Mouse (Mus musculus) telencephalon, adult 2 months (tissue): ENCODE results near the gene Mbl1.

ENCODE experiments used
- DNase-seq: peaks from one replicate; pipeline ENCODE4 v3.0.0-alpha.2; 2011; ENCODE audit warnings: low read depth, low spot score

The Mbl1 gene

GRCm38 (mm10) chr14:41151220-41151898 lies at the start of gene Mbl1:
Gene Mbl1, plus strand, starts transcription at chr14:41151458.
- DNase-seq = no peak

GRCm38 (mm10) chr14:41102269-41102668 lies 49.0 kb upstream of the Mbl1 start:
- no peak for DNase-seq

- no peak for DNase-seq
Measured at GRCm38 (mm10) chr14:41104853-41105444, 46.3 kb upstream of the Mbl1 start, which contains the start of gene Mat1a. Gene Mat1a, plus strand, starts transcription at chr14:41105035.

GRCm38 (mm10) chr14:41111031-41111668 lies 40.1 kb upstream of the Mbl1 start:
- DNase-seq = no peak

- DNase-seq = no peak
Measured at GRCm38 (mm10) chr14:41112944-41113343, 38.3 kb upstream of the Mbl1 start.

GRCm38 (mm10) chr14:41116271-41116670 lies 35.0 kb upstream of the Mbl1 start:
- no peak for DNase-seq

- DNase-seq = no peak
Measured at GRCm38 (mm10) chr14:41124683-41125082, 26.6 kb upstream of the Mbl1 start.

GRCm38 (mm10) chr14:41127997-41128396 lies 23.3 kb upstream of the Mbl1 start:
- no peak for DNase-seq

- no peak for DNase-seq
Measured at GRCm38 (mm10) chr14:41131540-41131939, 19.7 kb upstream of the Mbl1 start, which contains the start of gene Sftpa1. Gene Sftpa1, plus strand, starts transcription at chr14:41131782.

- no peak for DNase-seq
Measured at GRCm38 (mm10) chr14:41137006-41137405, 14.3 kb upstream of the Mbl1 start.

GRCm38 (mm10) chr14:41140686-41141085 lies 10.6 kb upstream of the Mbl1 start:
- DNase-seq = no peak

- no peak for DNase-seq
Measured at GRCm38 (mm10) chr14:41146035-41146434, 5.2 kb upstream of the Mbl1 start.

- no peak for DNase-seq
Measured at GRCm38 (mm10) chr14:41146922-41147321, 4.3 kb upstream of the Mbl1 start.

- DNase-seq = no peak
Measured at GRCm38 (mm10) chr14:41147356-41147755, 3.9 kb upstream of the Mbl1 start.

GRCm38 (mm10) chr14:41160076-41160475 lies 8.8 kb downstream of the Mbl1 start:
- no peak for DNase-seq

GRCm38 (mm10) chr14:41160743-41161142 lies 9.5 kb downstream of the Mbl1 start:
- DNase-seq = no peak

- DNase-seq = peak; percentile 5
Measured at GRCm38 (mm10) chr14:41162663-41163062, 11.4 kb downstream of the Mbl1 start.

- DNase-seq = no peak
Measured at GRCm38 (mm10) chr14:41167278-41167677, 16.0 kb downstream of the Mbl1 start.

GRCm38 (mm10) chr14:41168567-41168966 lies 17.3 kb downstream of the Mbl1 start:
- DNase-seq = no peak

GRCm38 (mm10) chr14:41170514-41170913 lies 19.3 kb downstream of the Mbl1 start:
- DNase-seq = no peak

- DNase-seq = no peak
Measured at GRCm38 (mm10) chr14:41174802-41175201, 23.5 kb downstream of the Mbl1 start.

- no peak for DNase-seq
Measured at GRCm38 (mm10) chr14:41185059-41185821, 34.0 kb downstream of the Mbl1 start, which contains the start of gene Sftpd. Gene Sftpd, minus strand, starts transcription at chr14:41185149.
